Mouse (Mus musculus) testis, postnatal 10 days (tissue): ENCODE data around the gene Cst13.

Experiments used
- DNase-seq: peaks from one replicate; pipeline ENCODE4 v3.0.0; 2021; ENCODE audit warnings: low spot score

The Cst13 gene

DNA sequence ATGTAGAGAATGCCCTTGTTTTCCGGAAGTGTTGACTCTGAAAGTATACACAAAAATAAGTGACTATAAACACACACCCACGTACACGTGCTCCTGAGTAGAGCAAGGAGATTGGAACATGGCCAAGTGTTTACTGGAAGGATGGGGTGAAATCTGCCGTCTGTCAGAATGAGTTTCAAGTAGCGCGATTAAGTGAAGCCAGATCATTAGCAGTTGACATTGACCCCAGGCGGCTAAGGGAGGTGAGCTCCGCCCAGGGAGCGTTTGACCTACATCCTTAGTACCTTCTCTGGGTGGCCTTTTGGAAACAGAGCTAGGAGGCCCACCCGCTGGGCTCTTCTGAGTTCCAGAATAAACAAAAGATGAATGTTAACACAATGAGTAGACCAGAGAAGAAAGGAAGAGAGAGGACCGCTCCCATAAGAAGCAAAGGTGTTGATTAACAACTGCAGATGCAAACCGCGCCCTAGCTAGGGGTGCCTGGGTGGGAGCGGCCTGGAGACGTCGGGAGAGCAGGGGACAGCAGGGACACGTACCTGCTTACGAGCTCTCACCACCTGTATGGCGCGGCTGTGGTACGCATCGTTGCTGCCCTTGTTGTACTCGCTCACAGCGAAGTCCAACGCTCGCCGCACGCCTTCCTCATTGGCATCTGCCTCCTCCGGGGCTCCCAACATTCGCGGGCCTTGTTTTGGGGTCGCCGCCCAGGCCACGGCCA, 54.9 kb downstream of the Cst13 start:
- no peak for DNase-seq

DNA sequence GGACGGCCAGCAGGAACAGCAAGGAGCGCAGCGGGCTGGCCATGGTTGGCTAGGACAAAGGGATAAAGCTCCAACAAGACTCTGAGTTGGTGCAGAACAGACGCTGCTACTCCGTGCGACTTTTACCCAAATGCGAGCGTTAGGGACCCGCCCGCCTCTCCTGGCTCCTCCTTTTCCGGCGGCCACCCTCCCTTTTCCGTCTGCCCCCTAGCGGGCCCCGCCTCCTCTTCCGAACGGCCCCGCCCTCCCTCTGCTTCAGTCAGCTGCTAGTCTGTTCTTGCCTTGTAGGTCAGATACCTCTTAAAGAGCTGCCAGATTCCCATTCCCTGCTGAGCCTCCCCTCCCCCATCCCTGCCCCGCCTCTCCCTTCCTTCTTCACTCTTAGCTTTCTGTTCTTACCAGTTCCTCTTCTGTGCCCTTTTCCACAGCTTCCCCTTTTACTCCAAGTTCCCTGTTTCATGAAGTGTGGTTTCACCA, 55.5 kb downstream of the Cst13 start, which contains the start of gene Cst3:
TSS of gene Cst3 (minus strand) at position 358 of the 477 bp plus-strand sequence.
- DNase-seq, result peak; percentile 97

DNA sequence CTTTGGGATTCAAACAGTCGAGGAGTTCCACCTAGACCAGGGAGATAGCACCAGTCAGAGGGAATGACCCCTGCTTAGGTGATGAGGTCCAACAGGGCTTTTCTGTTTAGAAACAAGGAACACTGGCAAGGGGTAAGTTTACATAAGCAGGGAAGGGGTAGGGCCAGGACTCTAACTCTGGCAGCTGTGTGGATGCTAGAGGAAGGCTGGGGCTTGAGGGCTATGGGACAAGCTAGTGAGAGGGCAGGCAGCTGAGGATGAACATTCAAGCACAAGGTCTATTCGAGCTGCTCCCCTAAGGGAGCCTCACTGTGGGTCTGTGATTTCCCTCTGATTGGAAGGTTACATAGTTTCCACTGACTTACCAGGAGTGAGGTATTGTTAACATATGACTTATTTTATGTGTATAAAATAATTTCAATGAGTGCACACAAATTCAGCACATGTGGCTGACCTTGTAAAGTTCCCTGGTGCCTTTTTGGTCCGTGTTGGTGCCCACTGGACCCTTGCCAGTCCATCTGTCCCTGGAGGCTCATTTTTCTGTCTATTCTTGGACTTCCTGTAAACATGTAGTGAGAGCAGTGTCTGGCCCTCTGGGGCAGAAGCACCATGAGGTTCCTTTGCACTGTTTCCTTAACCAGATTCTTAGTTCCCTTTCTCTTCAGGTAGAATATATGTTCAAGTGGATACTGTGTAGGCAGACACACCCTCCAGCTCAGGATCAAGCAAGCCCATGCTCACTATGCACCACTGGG, 57.3 kb downstream of the Cst13 start:
- DNase-seq, result peak; percentile 60

DNA sequence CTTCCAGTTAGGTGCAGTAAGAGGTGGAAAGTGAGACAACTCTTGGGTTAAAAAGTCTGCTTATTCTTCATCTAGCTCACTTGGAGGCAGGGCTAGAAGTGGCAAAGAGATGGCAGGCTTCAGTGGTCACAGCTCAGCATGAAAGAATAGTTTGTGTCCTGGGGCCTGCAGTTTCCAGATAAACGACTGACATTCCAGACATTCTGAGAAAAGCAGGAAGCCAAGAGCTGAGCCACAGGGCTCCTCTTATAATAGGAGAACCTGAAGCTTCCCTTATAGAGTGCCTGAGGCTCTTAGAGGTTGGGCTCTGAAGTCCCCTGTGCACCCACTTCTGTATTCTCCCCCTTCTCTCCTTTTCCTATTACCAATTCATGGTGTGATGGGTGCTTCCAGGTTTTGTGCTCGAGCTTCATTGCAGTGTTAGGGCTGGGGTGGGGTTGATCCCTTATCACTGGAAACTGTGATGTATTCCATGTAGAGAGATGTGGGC, 58.8 kb downstream of the Cst13 start:
- no peak for DNase-seq

DNA sequence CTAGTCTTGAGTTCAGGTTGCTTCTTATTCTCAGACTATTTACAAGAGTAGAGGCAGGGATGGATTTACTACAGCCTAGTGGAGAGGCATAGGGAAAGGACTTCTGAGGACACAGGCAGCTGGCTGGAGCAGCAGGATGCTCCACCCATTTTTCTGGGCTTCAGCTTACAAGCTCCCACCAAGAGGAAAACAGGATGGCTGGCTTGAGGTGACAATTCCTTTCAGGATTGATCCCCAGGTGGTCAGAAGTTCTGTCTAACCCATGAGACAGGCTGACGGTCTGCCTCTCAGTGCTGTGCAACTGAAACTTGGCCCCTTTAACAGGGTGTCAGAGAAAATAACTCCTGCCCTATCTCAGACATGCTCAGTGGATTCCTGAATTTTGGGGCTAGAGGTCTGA, 59.3 kb downstream of the Cst13 start:
- DNase-seq, result no peak
